Mouse (Mus musculus): ENCODE measurements around the gene Klhl2.

Gene Klhl2

GRCm38 (mm10) chr8:64769586-64769985 is 80.2 kb downstream of the Klhl2 start:
- no peak for DNase-seq (ENCODE audit: low read depth, low spot score)

GRCm38 (mm10) chr8:64768645-64769044 is 81.2 kb downstream of the Klhl2 start:
- DNase-seq (ENCODE audit: low read depth, low spot score): no peak

GRCm38 (mm10) chr8:64767047-64767446 is 82.8 kb downstream of the Klhl2 start:
- DNase-seq (ENCODE audit: low read depth, low spot score): peak; percentile 49

GRCm38 (mm10) chr8:64764075-64764474 is 85.7 kb downstream of the Klhl2 start:
- DNase-seq (ENCODE audit: low read depth, low spot score): no peak

GRCm38 (mm10) chr8:64762751-64763150 is 87.1 kb downstream of the Klhl2 start:
- no peak for DNase-seq (ENCODE audit: low read depth, low spot score)

- DNase-seq (ENCODE audit: low read depth, low spot score): peak; percentile 82
Observed at GRCm38 (mm10) chr8:64761430-64761829, 88.4 kb downstream of the Klhl2 start.

- DNase-seq (ENCODE audit: low read depth, low spot score): no peak
Observed at GRCm38 (mm10) chr8:64757956-64758355, 91.9 kb downstream of the Klhl2 start.

GRCm38 (mm10) chr8:64746215-64747058 is 103.4 kb downstream of the Klhl2 start:
- DNase-seq (ENCODE audit: low read depth, low spot score): no peak

- DNase-seq (ENCODE audit: low read depth, low spot score): no peak
Observed at GRCm38 (mm10) chr8:64740547-64741211, 109.1 kb downstream of the Klhl2 start.

GRCm38 (mm10) chr8:64738916-64739315 is 110.9 kb downstream of the Klhl2 start:
- DNase-seq (ENCODE audit: low read depth, low spot score): no peak

- DNase-seq (ENCODE audit: low read depth, low spot score): no peak
Observed at GRCm38 (mm10) chr8:64736767-64737323, 113.0 kb downstream of the Klhl2 start.

GRCm38 (mm10) chr8:64735161-64735560 is 114.7 kb downstream of the Klhl2 start:
- DNase-seq (ENCODE audit: low read depth, low spot score): no peak

- DNase-seq (ENCODE audit: low read depth, low spot score): peak; percentile 100
Observed at GRCm38 (mm10) chr8:64733271-64733943, 116.4 kb downstream of the Klhl2 start, which contains the start of gene Msmo1. Msmo1 (minus strand) TSS chr8:64733792.

GRCm38 (mm10) chr8:64732596-64732995 is 117.2 kb downstream of the Klhl2 start:
- no peak for DNase-seq (ENCODE audit: low read depth, low spot score)

- DNase-seq (ENCODE audit: low read depth, low spot score): no peak
Observed at GRCm38 (mm10) chr8:64728156-64728555, 121.7 kb downstream of the Klhl2 start.

GRCm38 (mm10) chr8:64726190-64726695 is 123.6 kb downstream of the Klhl2 start:
- peak; percentile 86 for DNase-seq (ENCODE audit: low read depth, low spot score)

- no peak for DNase-seq (ENCODE audit: low read depth, low spot score)
Observed at GRCm38 (mm10) chr8:64723206-64723605, 126.6 kb downstream of the Klhl2 start.

- DNase-seq (ENCODE audit: low read depth, low spot score): no peak
Observed at GRCm38 (mm10) chr8:64717868-64718267, 131.9 kb downstream of the Klhl2 start.

GRCm38 (mm10) chr8:64712499-64712898 is 137.3 kb downstream of the Klhl2 start:
- no peak for DNase-seq (ENCODE audit: low read depth, low spot score)

GRCm38 (mm10) chr8:64711544-64711943 is 138.3 kb downstream of the Klhl2 start:
- no peak for DNase-seq (ENCODE audit: low read depth, low spot score)

GRCm38 (mm10) chr8:64707481-64707880 is 142.3 kb downstream of the Klhl2 start:
- no peak for DNase-seq (ENCODE audit: low read depth, low spot score)

- DNase-seq (ENCODE audit: low read depth, low spot score): no peak
Observed at GRCm38 (mm10) chr8:64703191-64703590, 146.6 kb downstream of the Klhl2 start.

Data from brain, adult 2 months (tissue).